Mouse (Mus musculus): ENCODE measurements around the gene Fam169b. TPM values are rescaled to one million over a fixed set of nuclear protein-coding genes. Genes with fewer than 3 reads are reported as not detected.

Fam169b gene
- polyA plus RNA-seq, 2 experiments = 0.28 to 0.30 TPM

DNA sequence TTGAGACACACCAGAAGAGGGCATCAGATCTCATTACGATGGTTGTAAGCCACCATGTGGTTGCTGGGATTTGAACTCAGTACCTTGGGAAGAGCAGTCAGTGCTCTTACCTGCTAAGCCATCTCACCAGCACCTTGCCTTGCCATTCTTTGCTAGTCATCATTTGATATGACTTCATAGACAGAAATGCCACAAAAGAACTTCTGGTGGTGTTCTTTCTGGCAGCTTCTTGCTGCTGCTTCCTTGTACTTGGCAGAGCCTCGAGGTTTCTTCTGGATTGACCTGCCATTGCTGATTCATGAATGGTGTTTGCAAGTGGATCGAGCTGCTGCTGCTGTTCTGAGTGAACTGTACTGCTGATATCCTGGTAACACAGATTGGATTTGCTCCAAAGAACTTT, 22.7 kb upstream of the Fam169b start:
- no peak for TF ChIP-seq EP300 (IDR thresholded peaks at IDR 0.05; ENCODE audit: low read depth)
- no peak for TF ChIP-seq CTCF (IDR thresholded peaks at IDR 0.05; ENCODE audit: low read depth)
- no peak for DNase-seq (ENCODE audit: low read depth in 3 of 3, low spot score in 3 of 3)
- H3K27me3 ChIP-seq (ENCODE audit: control insufficient read depth, insufficient read depth, low read length) = no peaks in the 10 kb centered on the region
- H3K4me1 ChIP-seq (replicated peaks; ENCODE audit: control insufficient read depth in 2 of 2, insufficient read depth in 2 of 2, low read length in 1 of 2) = no peaks in the 10 kb centered on the region
- no peak overlapping the region for H3K9ac ChIP-seq (replicated peaks)
- H3K4me3 ChIP-seq (ENCODE audit: insufficient read depth in 1 of 2, low read depth in 2 of 2, low read length in 2 of 2) = no peak overlapping the region
- H3K36me3 ChIP-seq (replicated peaks; ENCODE audit: control insufficient read depth, insufficient read depth, low read depth) = no peaks in the 10 kb centered on the region
- ATAC-seq (ENCODE audit: insufficient read depth) = no peak
- WGBS (ENCODE audit: insufficient replicate concordance) = 49% methylated on average over 3 of the region's 3 CpGs
- no peak overlapping the region for H3K4me2 ChIP-seq (ENCODE audit: low read depth)
- no peaks in the 10 kb centered on the region; the same call in 1 of the 2 replicates for H3K9me3 ChIP-seq (ENCODE audit: control insufficient read depth, low read length)
- no peak overlapping the region for H3K27ac ChIP-seq

GRCm38 (mm10) chr7:68257767-68258166, 15.9 kb upstream of the Fam169b start:
- Histone ChIP-seq H3K4me3 (ENCODE audit: insufficient read depth in 1 of 2, low read depth in 2 of 2, low read length in 2 of 2) (no peak overlapping the region), H3K27ac (no peak overlapping the region), H3K4me2 (ENCODE audit: low read depth) (no peak overlapping the region), H3K9ac (replicated peaks) (no peak overlapping the region), H3K9me3 (ENCODE audit: control insufficient read depth, low read length) (no peaks in the 10 kb centered on the region), H3K4me1 (replicated peaks; ENCODE audit: control insufficient read depth in 2 of 2, insufficient read depth in 2 of 2, low read length in 1 of 2) (no peaks in the 10 kb centered on the region), H3K36me3 (replicated peaks; ENCODE audit: control insufficient read depth, insufficient read depth, low read depth) (no peaks in the 10 kb centered on the region), H3K27me3 (ENCODE audit: control insufficient read depth, insufficient read depth, low read length) (no peaks in the 10 kb centered on the region; the same call in 1 of the 2 replicates)
- WGBS (ENCODE audit: insufficient replicate concordance) = 33% methylated on average over 2 of the region's 2 CpGs
- TF ChIP-seq CTCF (IDR thresholded peaks at IDR 0.05; ENCODE audit: low read depth) (no peak), EP300 (IDR thresholded peaks at IDR 0.05; ENCODE audit: low read depth) (no peak)
- no peak for DNase-seq (ENCODE audit: low read depth in 3 of 3, low spot score in 3 of 3)
- no peak for ATAC-seq (ENCODE audit: insufficient read depth)

GRCm38 (mm10) chr7:68258326-68259150, 15.1 kb upstream of the Fam169b start:
- no peak overlapping the region for H3K27ac ChIP-seq
- TF ChIP-seq CTCF (IDR thresholded peaks at IDR 0.05; ENCODE audit: low read depth) = no peak
- TF ChIP-seq EP300 (IDR thresholded peaks at IDR 0.05; ENCODE audit: low read depth) = no peak
- H3K27me3 ChIP-seq (ENCODE audit: control insufficient read depth, insufficient read depth, low read length) = no peaks in the 10 kb centered on the region; the same call in 1 of the 2 replicates
- 57% methylated on average over 17 of the region's 17 CpGs for WGBS (ENCODE audit: insufficient replicate concordance)
- ATAC-seq (ENCODE audit: insufficient read depth) (no peak), DNase-seq (ENCODE audit: low read depth in 3 of 3, low spot score in 3 of 3) (no peak)
- no peaks in the 10 kb centered on the region for H3K9me3 ChIP-seq (ENCODE audit: control insufficient read depth, low read length)
- H3K4me3 ChIP-seq (ENCODE audit: insufficient read depth in 1 of 2, low read depth in 2 of 2, low read length in 2 of 2) = no peak overlapping the region
- no peak overlapping the region for H3K9ac ChIP-seq (replicated peaks)
- no peaks in the 10 kb centered on the region for H3K4me1 ChIP-seq (replicated peaks; ENCODE audit: control insufficient read depth in 2 of 2, insufficient read depth in 2 of 2, low read length in 1 of 2)
- no peaks in the 10 kb centered on the region for H3K36me3 ChIP-seq (replicated peaks; ENCODE audit: control insufficient read depth, insufficient read depth, low read depth)
- H3K4me2 ChIP-seq (ENCODE audit: low read depth) = no peak overlapping the region

- Histone ChIP-seq H3K9ac (replicated peaks) (no peak overlapping the region), H3K27ac (no peak overlapping the region), H3K4me3 (ENCODE audit: insufficient read depth in 1 of 2, low read depth in 2 of 2, low read length in 2 of 2) (no peak overlapping the region), H3K9me3 (ENCODE audit: control insufficient read depth, low read length) (no peaks in the 10 kb centered on the region), H3K27me3 (ENCODE audit: control insufficient read depth, insufficient read depth, low read length) (peaks cover 6% of the 10 kb centered on the region), H3K36me3 (replicated peaks; ENCODE audit: control insufficient read depth, insufficient read depth, low read depth) (no peaks in the 10 kb centered on the region), H3K4me1 (replicated peaks; ENCODE audit: control insufficient read depth in 2 of 2, insufficient read depth in 2 of 2, low read length in 1 of 2) (0 out of 4 replicates have a peak, but pooled peaks cover 0 to under 1% of the 10 kb centered on the region in 2 experiments), H3K4me2 (ENCODE audit: low read depth) (no peak overlapping the region)
- no peak for TF ChIP-seq CTCF (IDR thresholded peaks at IDR 0.05; ENCODE audit: low read depth)
- TF ChIP-seq EP300 (IDR thresholded peaks at IDR 0.05; ENCODE audit: low read depth) = no peak
- WGBS (ENCODE audit: insufficient replicate concordance) = 54% methylated on average over 6 of the region's 6 CpGs
- no peak for ATAC-seq (ENCODE audit: insufficient read depth)
- DNase-seq (ENCODE audit: low read depth in 3 of 3, low spot score in 3 of 3) = no peak
These were observed 14.0 kb upstream of the Fam169b start for GRCm38 (mm10) chr7:68259523-68260081.

DNA sequence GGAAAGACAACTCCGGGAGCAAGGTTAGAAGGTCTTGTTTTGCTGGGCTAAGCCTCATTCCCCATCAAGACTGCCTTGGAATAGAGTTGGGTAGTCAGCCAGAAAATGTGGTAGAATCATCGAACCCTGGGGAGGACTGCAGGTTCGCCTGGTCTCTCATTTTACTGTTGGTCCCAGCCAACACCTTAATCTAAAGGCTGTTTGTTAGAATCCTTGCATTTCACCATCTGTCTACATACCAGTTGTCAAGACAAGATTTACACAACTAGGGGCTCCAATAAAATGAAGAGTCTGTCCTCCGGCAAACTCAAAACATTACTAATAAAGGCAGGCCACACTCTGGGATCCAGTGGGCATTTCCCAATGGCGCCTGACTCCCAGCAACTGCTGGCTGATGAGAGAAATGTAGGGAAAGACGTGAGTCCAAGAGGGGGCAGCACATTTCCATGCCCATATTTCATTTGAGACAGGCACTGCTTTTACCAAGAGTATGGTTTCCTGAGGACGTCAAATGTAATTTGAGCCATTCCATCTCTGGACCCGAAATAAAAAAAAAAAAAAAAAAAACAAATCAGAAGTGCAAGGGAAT, 10.9 kb upstream of the Fam169b start:
- Histone ChIP-seq H3K9me3 (ENCODE audit: control insufficient read depth, low read length) (no peaks in the 10 kb centered on the region), H3K9ac (replicated peaks) (no peak overlapping the region), H3K4me1 (replicated peaks; ENCODE audit: control insufficient read depth in 2 of 2, insufficient read depth in 2 of 2, low read length in 1 of 2) (0 out of 4 replicates have a peak, but pooled peaks cover 0 to 2% of the 10 kb centered on the region in 2 experiments), H3K27ac (no peak overlapping the region), H3K4me3 (ENCODE audit: insufficient read depth in 1 of 2, low read depth in 2 of 2, low read length in 2 of 2) (no peak overlapping the region), H3K4me2 (ENCODE audit: low read depth) (no peak overlapping the region), H3K27me3 (ENCODE audit: control insufficient read depth, insufficient read depth, low read length) (peaks cover 10% of the 10 kb centered on the region), H3K36me3 (replicated peaks; ENCODE audit: control insufficient read depth, insufficient read depth, low read depth) (no peaks in the 10 kb centered on the region)
- TF ChIP-seq CTCF (IDR thresholded peaks at IDR 0.05; ENCODE audit: low read depth) (0 out of 2 replicates have a peak, but pooled peaks have one; percentile 4), EP300 (IDR thresholded peaks at IDR 0.05; ENCODE audit: low read depth) (no peak)
- no peak for ATAC-seq (ENCODE audit: insufficient read depth)
- DNase-seq (ENCODE audit: low read depth in 3 of 3, low spot score in 3 of 3) = no peak
- WGBS (ENCODE audit: insufficient replicate concordance) = 50% methylated on average over 8 of the region's 8 CpGs
